Mouse (Mus musculus): ENCODE results near the gene Olfr895.

The Olfr895 gene

GRCm38 (mm10) chr9:38267551-38267950, at the start of gene Olfr895:
Olfr895 (plus strand) TSS chr9:38267851.
- no peak for DNase-seq (ENCODE audit: low spot score)

GRCm38 (mm10) chr9:38252474-38252873, 15.2 kb upstream of the Olfr895 start, which contains the start of gene Olfr143:
Olfr143 (plus strand) TSS chr9:38252774.
- DNase-seq (ENCODE audit: low spot score), result no peak

DNA sequence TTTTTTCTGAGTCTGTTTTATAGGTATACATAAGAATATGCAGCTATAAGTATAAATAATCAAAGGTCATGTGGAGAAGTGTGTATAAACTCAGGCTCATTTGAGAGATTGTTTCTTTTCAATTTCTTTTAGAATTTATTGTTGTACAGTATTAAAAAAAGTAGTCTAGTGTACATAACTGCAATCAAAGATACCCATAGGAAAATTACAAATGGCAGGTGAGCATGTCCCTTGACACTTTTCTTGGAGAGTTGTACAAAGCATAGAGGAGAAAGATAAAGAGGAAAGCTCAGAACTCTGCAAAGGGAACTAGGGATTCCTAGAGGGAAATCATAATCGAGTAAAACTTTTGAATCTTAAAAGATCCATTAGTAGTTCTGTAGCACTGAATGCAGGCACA, 23.2 kb downstream of the Olfr895 start, which contains the start of gene Olfr896-ps1:
Gene Olfr896-ps1 (plus strand): TSS at position 301 of the 400 bp plus-strand sequence.
- DNase-seq (ENCODE audit: low spot score), result no peak

All from testis, postnatal 14 days (tissue).